Mouse (Mus musculus) midbrain, postnatal 0 days (tissue): Measurements from ENCODE around the gene Fuca1. TPM values are rescaled to one million over a fixed set of nuclear protein-coding genes. Genes with fewer than 3 reads are reported as not detected.
"Not testable (repeated sequence)": the region's sequence is repeated elsewhere in the genome, so short reads cannot be mapped to it uniquely, and the experiment has no call there.

Experiments used
- ATAC-seq: fragments of 200-750 bp; cut with Nextera tagmentation; 2 replicates; pipeline ENCODE4 v1.8.0; 2017; ENCODE audit warnings: moderate number of reproducible peaks, mild to moderate bottlenecking, moderate TSS enrichment, moderate library complexity; ENCODE audit not compliant: low FRiP score
- DNase-seq: peaks from one replicate; pipeline ENCODE4 v3.0.0-alpha.2; 2015; ENCODE audit warnings: low spot score
- H3K27ac ChIP-seq: fragments of 300-500 bp; sonication (generic); 2 replicates; pipeline ENCODE4 v1.5.1; 2014; ENCODE audit warnings: low read depth, mild to moderate bottlenecking, low read length, mixed read lengths
- H3K27me3 ChIP-seq: fragments of 300-500 bp; sonication (generic); 2 replicates; pipeline ENCODE4 v1.6.1; 2014; ENCODE audit warnings: low read length, control low read depth, mixed read lengths; ENCODE audit not compliant: insufficient read depth
- H3K36me3 ChIP-seq: fragments of 300-500 bp; sonication (generic); 2 replicates; pipeline ENCODE4 v1.6.1; 2014; ENCODE audit warnings: low read length, control low read depth, mixed read lengths; ENCODE audit not compliant: insufficient read depth
- H3K4me1 ChIP-seq: fragments of 300-500 bp; sonication (generic); 2 replicates; pipeline ENCODE4 v1.6.1; 2014; ENCODE audit warnings: mild to moderate bottlenecking, control low read depth, antibody characterized with exemption, low read length, mixed read lengths; ENCODE audit not compliant: insufficient read depth
- H3K4me2 ChIP-seq: fragments of 300-500 bp; sonication (generic); 2 replicates; pipeline ENCODE4 v1.6.1; 2014; ENCODE audit warnings: low read depth, mild to moderate bottlenecking, low read length, mixed read lengths; ENCODE audit not compliant: poor library complexity, severe bottlenecking
- H3K4me3 ChIP-seq: fragments of 300-500 bp; sonication (generic); 2 replicates; pipeline ENCODE4 v1.5.1; 2014; ENCODE audit warnings: low read depth, mild to moderate bottlenecking, low read length, moderate library complexity
- H3K9ac ChIP-seq: fragments of 300-500 bp; sonication (generic); replicated peaks from 2 replicates; pipeline ENCODE4 v1.6.1; 2014; ENCODE audit warnings: mild to moderate bottlenecking, low read length, moderate library complexity, mixed read lengths; ENCODE audit not compliant: poor library complexity, severe bottlenecking
- H3K9me3 ChIP-seq: fragments of 300-500 bp; sonication (generic); 2 replicates; pipeline ENCODE4 v1.6.1; 2016; ENCODE audit warnings: low read length, control low read depth
- CTCF ChIP-seq: IDR thresholded peaks from 2 replicates; pipeline ENCODE4 v1.5.1; 2016; ENCODE audit warnings: antibody characterized with exemption, mild to moderate bottlenecking
- WGBS: fragments of 180-500 bp; shearing (Covaris S2); extraction: QIAGEN DNeasy Blood & Tissue Kit; methylation state at CpG from one replicate; pipeline ENCODE4 v1.1.7; 2014; 5-methylcytosine and 5-hydroxymethylcytosine counted together
- polyA plus RNA-seq: library from polyadenylated mRNA; unstranded; fragments of >200 nt; fragmentation: Nextera tagmentation; extraction: Ambion mirVana; gene quantifications from 2 replicates; pipeline ENCODE4 v1.2.1, GENCODE M21; 2015
- total RNA-seq: library from RNA; depleted of rRNA; stranded (reverse); fragments of >200 nt; gene quantifications from 2 replicates; pipeline ENCODE4 v1.2.3, GENCODE M21; 2014

Gene Fuca1
- total and polyA plus RNA-seq, 2 experiments from 2014 or later: 37.8 to 92.7 TPM

GRCm38 (mm10) chr4:135972556-135972906, 52.0 kb downstream of the Fuca1 start, which contains the start of gene Lypla2:
Gene Lypla2 (minus strand): TSS chr4:135972626.
- Histone ChIP-seq H3K27me3 (no peaks in the 10 kb centered on the region), H3K4me1 (peaks cover 8% of the 10 kb centered on the region; the same call in 1 of the 2 replicates), H3K27ac (peak within 1 kb of the TSS; percentile 76), H3K4me2 (peak within 1 kb of the TSS; percentile 93), H3K4me3 (peak within 1 kb of the TSS; percentile 98), H3K9ac (peak within 1 kb of the TSS; percentile 95), H3K9me3 (no peaks in the 10 kb centered on the region), H3K36me3 (peaks cover 54% of the 10 kb centered on the region)
- ATAC-seq: peak; percentile 78
- peak; percentile 93 for DNase-seq
- under 1% methylated on average over 18 of the region's 19 CpGs for WGBS
- peak; percentile 44 for TF ChIP-seq CTCF

GRCm38 (mm10) chr4:135972911-135973811, 52.6 kb downstream of the Fuca1 start:
- peak overlapping the region; percentile 93 for H3K4me2 ChIP-seq
- H3K4me1 ChIP-seq: peaks cover 8% of the 10 kb centered on the region; the same call in 1 of the 2 replicates
- no peak for DNase-seq
- H3K9ac ChIP-seq: peak overlapping the region; percentile 95; the same call in 1 of the 2 replicates
- H3K4me3 ChIP-seq: peak overlapping the region; percentile 98
- ATAC-seq: peak; percentile 28; the same call in 1 of the 2 replicates
- no peaks in the 10 kb centered on the region for H3K27me3 ChIP-seq
- 72% methylated on average over 13 of the region's 13 CpGs for WGBS
- peaks cover 47% of the 10 kb centered on the region for H3K36me3 ChIP-seq
- TF ChIP-seq CTCF: no peak
- H3K9me3 ChIP-seq: no peaks in the 10 kb centered on the region
- peak overlapping the region; percentile 76; the same call in 1 of the 2 replicates for H3K27ac ChIP-seq

- DNase-seq: no peak
- 91% methylated on average over 12 of the region's 12 CpGs for WGBS
- no peak overlapping the region for H3K27ac ChIP-seq
- H3K9ac ChIP-seq: no peak overlapping the region
- H3K9me3 ChIP-seq: no peaks in the 10 kb centered on the region
- H3K4me2 ChIP-seq: no peak overlapping the region
- H3K4me1 ChIP-seq: peaks cover 6% of the 10 kb centered on the region; the same call in 1 of the 2 replicates
- H3K36me3 ChIP-seq: peaks cover 38% of the 10 kb centered on the region
- H3K27me3 ChIP-seq: no peaks in the 10 kb centered on the region
- ATAC-seq: no peak
- no peak overlapping the region for H3K4me3 ChIP-seq
- no peak for TF ChIP-seq CTCF
Observed at GRCm38 (mm10) chr4:135976146-135976545, 55.6 kb downstream of the Fuca1 start.

GRCm38 (mm10) chr4:135980223-135980622, 59.7 kb downstream of the Fuca1 start:
- not testable (repeated sequence) for H3K4me2 ChIP-seq, DNase-seq, H3K9ac ChIP-seq, H3K4me1 ChIP-seq, H3K27ac ChIP-seq, H3K9me3 ChIP-seq, H3K27me3 ChIP-seq, ATAC-seq, H3K4me3 ChIP-seq
- 97% methylated on average over 5 of the region's 5 CpGs for WGBS
- H3K36me3 ChIP-seq: peaks cover 31% of the 10 kb centered on the region

GRCm38 (mm10) chr4:135981524-135982063, 61.1 kb downstream of the Fuca1 start:
- Histone ChIP-seq H3K36me3 (peaks cover 19% of the 10 kb centered on the region), H3K4me2 (no peak overlapping the region), H3K9me3 (no peaks in the 10 kb centered on the region), H3K27me3 (no peaks in the 10 kb centered on the region), H3K27ac (no peak overlapping the region), H3K4me3 (no peak overlapping the region), H3K9ac (no peak overlapping the region), H3K4me1 (peaks cover 7% of the 10 kb centered on the region)
- DNase-seq: no peak
- TF ChIP-seq CTCF: no peak
- ATAC-seq: no peak
- WGBS: 74% methylated on average over 7 of the region's 7 CpGs

- no peaks in the 10 kb centered on the region for H3K9me3 ChIP-seq
- ATAC-seq (no peak), DNase-seq (no peak)
- H3K27ac ChIP-seq: no peak overlapping the region
- H3K27me3 ChIP-seq: no peaks in the 10 kb centered on the region
- no peak for TF ChIP-seq CTCF
- H3K36me3 ChIP-seq: 0 out of 2 replicates have a peak, but pooled peaks cover 3% of the 10 kb centered on the region
- H3K9ac ChIP-seq: no peak overlapping the region
- no peak overlapping the region for H3K4me3 ChIP-seq
- H3K4me2 ChIP-seq: no peak overlapping the region
- H3K4me1 ChIP-seq: peaks cover 7% of the 10 kb centered on the region
- 84% methylated on average over 5 of the region's 5 CpGs for WGBS
Observed at GRCm38 (mm10) chr4:135984556-135984955, 64.0 kb downstream of the Fuca1 start.
